Mouse (Mus musculus): ENCODE measurements around the gene Kctd13. TPM values are rescaled to one million over a fixed set of nuclear protein-coding genes. Genes with fewer than 3 reads are reported as not detected.

Kctd13 gene
- polyA plus RNA-seq, 1 experiment from 2014 or later: 6.2 TPM

DNA sequence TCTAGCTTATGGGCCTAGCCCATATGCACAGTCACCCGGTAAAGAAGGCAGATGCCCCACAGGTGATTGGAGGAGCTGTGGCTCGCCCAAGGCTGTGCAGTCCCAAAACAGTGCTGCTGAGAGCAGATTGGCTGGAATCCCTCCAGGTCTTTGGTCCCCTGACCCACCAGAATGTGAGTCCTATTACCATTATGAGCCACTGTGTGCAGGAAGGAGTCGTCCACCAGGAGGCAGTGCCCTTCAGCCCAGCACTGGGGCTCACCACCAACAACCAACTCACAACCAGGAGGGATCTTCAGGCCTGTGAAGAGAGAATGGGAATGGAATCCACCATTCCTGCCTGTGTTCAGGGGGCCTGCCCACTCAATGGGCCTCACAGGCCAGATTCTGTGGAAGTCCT, 17.9 kb downstream of the Kctd13 start:
- peaks cover 11% of the 10 kb centered on the region; the same call in 1 of the 2 replicates for H3K36me3 ChIP-seq
- H3K4me2 ChIP-seq: no peak overlapping the region
- peaks cover 18% of the 10 kb centered on the region for H3K4me1 ChIP-seq (replicated peaks)
- ATAC-seq (ENCODE audit: low read depth) (no peak), DNase-seq (no peak)
- H3K4me3 ChIP-seq (replicated peaks): no peak overlapping the region
- H3K27me3 ChIP-seq: peaks cover 31% of the 10 kb centered on the region
- no peaks in the 10 kb centered on the region for H3K9me3 ChIP-seq (replicated peaks)
- H3K9ac ChIP-seq: no peak overlapping the region
- 49% methylated on average over 3 of the region's 3 CpGs for WGBS (ENCODE audit: insufficient replicate concordance)
- no peak overlapping the region for H3K27ac ChIP-seq

GRCm38 (mm10) chr7:126948626-126949025, 19.9 kb downstream of the Kctd13 start:
- Histone ChIP-seq H3K27ac (no peak overlapping the region), H3K4me2 (no peak overlapping the region), H3K9ac (no peak overlapping the region), H3K4me1 (replicated peaks) (peaks cover 20% of the 10 kb centered on the region), H3K27me3 (peaks cover 51% of the 10 kb centered on the region), H3K4me3 (replicated peaks) (no peak overlapping the region), H3K9me3 (replicated peaks) (no peaks in the 10 kb centered on the region), H3K36me3 (peaks cover 11% of the 10 kb centered on the region; the same call in 1 of the 2 replicates)
- ATAC-seq (ENCODE audit: low read depth) (no peak), DNase-seq (no peak)
- 62% methylated on average over 10 of the region's 10 CpGs for WGBS (ENCODE audit: insufficient replicate concordance)

DNA sequence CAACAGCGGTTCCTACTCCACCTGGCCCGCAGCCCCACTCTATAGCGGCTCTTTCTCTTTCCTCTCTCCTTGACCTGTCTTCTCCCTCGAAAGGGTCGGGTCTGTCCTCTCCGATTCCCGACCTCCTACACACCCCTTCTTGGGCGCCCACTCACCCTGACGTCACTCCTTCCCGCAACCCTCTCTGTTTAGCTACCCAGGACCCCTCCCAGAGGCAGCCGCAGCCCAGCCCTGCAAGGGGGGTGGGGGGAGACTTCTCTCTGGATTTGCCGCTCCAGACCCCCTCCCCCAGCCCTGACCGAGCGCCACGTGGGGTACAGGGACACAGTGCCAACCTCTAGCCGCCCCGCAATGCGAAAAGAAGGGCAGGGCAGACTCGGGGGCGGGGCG, 20.7 kb downstream of the Kctd13 start, which contains the start of gene Asphd1:
Asphd1 (minus strand) TSS at position 180 of the 390 bp plus-strand sequence.
- H3K9me3 ChIP-seq (replicated peaks): no peaks in the 10 kb centered on the region
- peaks cover 20% of the 10 kb centered on the region for H3K4me1 ChIP-seq (replicated peaks)
- peak within 1 kb of the TSS; percentile 41; the same call in 1 of the 2 replicates for H3K9ac ChIP-seq
- peaks cover 55% of the 10 kb centered on the region for H3K27me3 ChIP-seq
- H3K36me3 ChIP-seq: peaks cover 11% of the 10 kb centered on the region; the same call in 1 of the 2 replicates
- ATAC-seq (ENCODE audit: low read depth) (0 out of 2 replicates have a peak, but pooled peaks have one; percentile 6), DNase-seq (no peak)
- WGBS (ENCODE audit: insufficient replicate concordance): 3% methylated on average over 21 of the region's 21 CpGs
- H3K27ac ChIP-seq: no peak within 1 kb of the TSS
- H3K4me2 ChIP-seq: peak within 1 kb of the TSS; percentile 83
- H3K4me3 ChIP-seq (replicated peaks): peak within 1 kb of the TSS; percentile 49

- peak within 1 kb of the TSS; percentile 83 for H3K4me2 ChIP-seq
- no peaks in the 10 kb centered on the region for H3K9me3 ChIP-seq (replicated peaks)
- H3K36me3 ChIP-seq: peaks cover 6% of the 10 kb centered on the region; the same call in 1 of the 2 replicates
- ATAC-seq (ENCODE audit: low read depth) (peak; percentile 80), DNase-seq (peak; percentile 86)
- H3K4me1 ChIP-seq (replicated peaks): peaks cover 20% of the 10 kb centered on the region
- peak within 1 kb of the TSS; percentile 49 for H3K4me3 ChIP-seq (replicated peaks)
- H3K27me3 ChIP-seq: peaks cover 55% of the 10 kb centered on the region
- 2% methylated on average over 41 of the region's 42 CpGs for WGBS (ENCODE audit: insufficient replicate concordance)
- no peak within 1 kb of the TSS for H3K27ac ChIP-seq
- peak within 1 kb of the TSS; percentile 41; the same call in 1 of the 2 replicates for H3K9ac ChIP-seq
These were observed 21.3 kb downstream of the Kctd13 start, which contains the start of gene Sez6l2 for GRCm38 (mm10) chr7:126949793-126950646. Gene Sez6l2 (plus strand): TSS chr7:126950563.

DNA sequence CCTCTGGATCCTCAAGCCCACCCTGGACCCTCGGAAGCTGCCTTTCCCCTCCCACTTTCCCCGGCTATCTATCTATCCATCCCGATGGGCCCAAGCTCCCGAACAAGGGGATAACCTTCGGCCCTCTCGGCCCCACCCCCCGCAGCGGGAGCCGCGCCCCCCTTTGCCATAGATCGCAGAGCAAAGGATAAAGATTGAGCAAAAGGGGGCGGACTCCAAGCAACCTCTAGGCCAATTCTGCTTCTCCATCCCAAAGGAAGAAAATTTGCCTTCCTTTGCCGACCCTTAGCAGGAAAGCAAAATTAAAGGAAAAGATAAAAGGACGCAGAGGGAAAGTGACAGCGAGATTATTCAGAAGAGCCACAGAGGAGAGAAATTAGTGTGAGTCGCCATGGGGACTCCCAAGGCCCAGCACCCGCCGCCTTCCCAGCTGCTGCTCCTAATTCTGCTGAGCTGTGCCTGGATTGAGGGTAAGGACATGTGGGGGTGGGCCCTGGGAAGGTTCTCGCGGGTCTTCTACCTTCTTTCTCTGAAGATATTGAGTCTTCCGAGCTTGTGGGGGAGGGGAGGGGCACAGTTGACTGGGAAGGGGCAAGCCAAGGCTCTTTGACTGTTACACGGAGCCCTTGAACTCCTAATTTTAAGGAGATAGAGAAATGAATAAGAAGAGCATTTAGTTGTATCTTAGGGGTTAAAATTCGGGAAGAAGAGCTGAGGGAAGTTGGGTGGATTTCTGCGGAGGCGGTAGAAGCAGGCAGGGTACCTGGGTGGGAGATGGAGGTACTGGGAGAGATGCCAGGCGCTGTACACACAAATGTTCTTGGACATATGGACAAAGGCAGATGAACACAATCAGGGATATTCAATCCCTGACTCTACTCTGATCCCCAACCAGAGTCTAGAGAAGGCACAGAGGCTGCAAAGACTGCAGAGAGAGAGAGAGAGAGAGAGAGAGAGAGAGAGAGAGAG, 22.3 kb downstream of the Kctd13 start:
- Histone ChIP-seq H3K27ac (no peak overlapping the region), H3K9me3 (replicated peaks) (no peaks in the 10 kb centered on the region), H3K4me1 (replicated peaks) (peaks cover 20% of the 10 kb centered on the region), H3K9ac (no peak overlapping the region), H3K4me2 (peak overlapping the region; percentile 83; the same call in 1 of the 2 replicates), H3K4me3 (replicated peaks) (0 out of 2 replicates have a peak overlapping the region, but pooled peaks have one; percentile 6), H3K27me3 (peaks cover 55% of the 10 kb centered on the region), H3K36me3 (0 out of 2 replicates have a peak, but pooled peaks cover 3% of the 10 kb centered on the region)
- no peak for DNase-seq
- no peak for ATAC-seq (ENCODE audit: low read depth)
- 8% methylated on average over 26 of the region's 26 CpGs for WGBS (ENCODE audit: insufficient replicate concordance)

GRCm38 (mm10) chr7:126951741-126952140, 23.1 kb downstream of the Kctd13 start:
- Histone ChIP-seq H3K9me3 (replicated peaks) (no peaks in the 10 kb centered on the region), H3K4me1 (replicated peaks) (peaks cover 20% of the 10 kb centered on the region), H3K9ac (no peak overlapping the region), H3K27me3 (peaks cover 55% of the 10 kb centered on the region), H3K4me2 (no peak overlapping the region), H3K4me3 (replicated peaks) (no peak overlapping the region), H3K27ac (no peak overlapping the region), H3K36me3 (0 out of 2 replicates have a peak, but pooled peaks cover 3% of the 10 kb centered on the region)
- WGBS (ENCODE audit: insufficient replicate concordance): 19% methylated on average over 4 of the region's 4 CpGs
- no peak for ATAC-seq (ENCODE audit: low read depth)
- no peak for DNase-seq

DNA sequence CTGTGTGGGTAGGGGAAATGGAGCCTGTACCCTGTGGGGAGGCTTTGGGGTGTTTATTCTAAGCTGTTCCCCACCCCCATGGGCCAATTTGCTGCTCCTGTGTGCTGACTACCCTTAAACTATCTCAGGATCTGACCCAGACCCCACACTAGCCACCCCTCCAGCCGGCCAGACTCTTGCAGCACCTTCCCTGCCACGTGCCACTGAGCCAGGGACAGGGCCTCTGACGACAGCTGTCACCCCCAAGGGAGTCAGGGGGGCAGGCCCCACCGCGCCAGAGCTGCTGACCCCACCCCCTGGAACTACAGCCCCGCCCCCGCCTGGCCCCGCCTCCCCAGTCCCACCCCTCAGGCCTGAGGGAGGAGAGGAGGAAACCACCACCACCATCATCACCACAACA, 24.0 kb downstream of the Kctd13 start:
- no peak overlapping the region for H3K27ac ChIP-seq
- no peak overlapping the region for H3K4me3 ChIP-seq (replicated peaks)
- no peak overlapping the region for H3K9ac ChIP-seq
- no peak overlapping the region for H3K4me2 ChIP-seq
- peaks cover 55% of the 10 kb centered on the region for H3K27me3 ChIP-seq
- H3K4me1 ChIP-seq (replicated peaks): peaks cover 20% of the 10 kb centered on the region
- no peaks in the 10 kb centered on the region for H3K9me3 ChIP-seq (replicated peaks)
- ATAC-seq (ENCODE audit: low read depth) (no peak), DNase-seq (no peak)
- WGBS (ENCODE audit: insufficient replicate concordance): under 1% methylated on average over 8 of the region's 8 CpGs
- H3K36me3 ChIP-seq: no peaks in the 10 kb centered on the region

DNA sequence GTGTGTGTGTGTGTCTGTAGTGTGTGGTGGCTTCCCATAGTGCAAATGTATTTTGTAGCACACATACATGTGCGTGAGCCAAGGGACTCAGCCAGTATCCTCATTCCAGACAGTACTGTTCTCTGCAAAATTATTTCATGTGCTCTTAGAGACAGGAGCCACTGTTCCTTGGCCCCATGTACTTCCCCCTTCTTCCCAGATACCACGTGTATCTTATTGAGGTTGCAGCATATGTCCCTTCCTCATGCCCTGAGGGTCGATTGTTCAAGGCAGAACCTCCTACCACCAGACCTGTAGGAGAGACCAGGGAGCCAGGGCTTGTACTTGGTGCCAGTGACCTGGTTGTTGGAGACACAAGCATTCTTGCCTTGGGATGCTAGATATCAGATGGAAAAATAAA, 26.4 kb downstream of the Kctd13 start:
- H3K4me2 ChIP-seq: no peak overlapping the region
- H3K9ac ChIP-seq: no peak overlapping the region
- H3K4me1 ChIP-seq (replicated peaks): peaks cover 11% of the 10 kb centered on the region
- H3K9me3 ChIP-seq (replicated peaks): no peaks in the 10 kb centered on the region
- H3K4me3 ChIP-seq (replicated peaks): no peak overlapping the region
- no peak overlapping the region for H3K27ac ChIP-seq
- H3K27me3 ChIP-seq: peaks cover 38% of the 10 kb centered on the region
- no peak for ATAC-seq (ENCODE audit: low read depth)
- DNase-seq: no peak
- WGBS (ENCODE audit: insufficient replicate concordance): 38% methylated on average over 3 of the region's 3 CpGs
- H3K36me3 ChIP-seq: no peaks in the 10 kb centered on the region

GRCm38 (mm10) chr7:126959780-126960179, 31.1 kb downstream of the Kctd13 start:
- no peaks in the 10 kb centered on the region for H3K36me3 ChIP-seq
- WGBS (ENCODE audit: insufficient replicate concordance): 37% methylated on average over 9 of the region's 9 CpGs
- no peaks in the 10 kb centered on the region for H3K9me3 ChIP-seq (replicated peaks)
- peaks cover 21% of the 10 kb centered on the region for H3K27me3 ChIP-seq
- H3K4me1 ChIP-seq (replicated peaks): no peaks in the 10 kb centered on the region
- H3K27ac ChIP-seq: no peak overlapping the region
- no peak overlapping the region for H3K9ac ChIP-seq
- DNase-seq (no peak), ATAC-seq (ENCODE audit: low read depth) (no peak)
- no peak overlapping the region for H3K4me3 ChIP-seq (replicated peaks)
- H3K4me2 ChIP-seq: no peak overlapping the region

DNA sequence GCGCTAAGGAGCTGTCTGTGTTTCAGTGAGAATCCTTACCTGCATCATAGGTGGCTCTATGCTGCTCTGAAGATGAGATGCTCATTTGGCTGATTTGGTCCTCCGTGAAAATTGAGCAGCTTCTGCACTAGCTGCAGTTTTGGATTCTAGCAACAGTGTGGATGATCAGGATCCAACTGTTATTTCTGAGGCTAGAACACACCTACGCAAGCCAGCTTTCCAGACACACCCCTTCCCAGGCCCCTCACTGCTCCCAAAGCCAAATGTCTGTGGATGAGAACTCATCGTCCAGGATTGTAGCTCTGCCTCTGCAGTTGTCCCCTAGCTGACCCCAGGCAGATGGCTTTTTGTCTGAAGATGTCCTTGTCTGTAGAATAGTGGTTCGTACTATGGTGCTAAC, 32.4 kb downstream of the Kctd13 start:
- Histone ChIP-seq H3K27me3 (peaks cover 21% of the 10 kb centered on the region), H3K36me3 (no peaks in the 10 kb centered on the region), H3K4me3 (replicated peaks) (no peak overlapping the region), H3K4me1 (replicated peaks) (no peaks in the 10 kb centered on the region), H3K4me2 (no peak overlapping the region), H3K9me3 (replicated peaks) (no peaks in the 10 kb centered on the region), H3K27ac (no peak overlapping the region), H3K9ac (no peak overlapping the region)
- no peak for DNase-seq
- 75% methylated on average over 5 of the region's 5 CpGs for WGBS (ENCODE audit: insufficient replicate concordance)
- ATAC-seq (ENCODE audit: low read depth): no peak

GRCm38 (mm10) chr7:126961965-126962364, 33.3 kb downstream of the Kctd13 start:
- H3K9ac ChIP-seq: no peak overlapping the region
- WGBS (ENCODE audit: insufficient replicate concordance): 71% methylated on average over 4 of the region's 4 CpGs
- no peak overlapping the region for H3K4me3 ChIP-seq (replicated peaks)
- H3K9me3 ChIP-seq (replicated peaks): no peaks in the 10 kb centered on the region
- DNase-seq (no peak), ATAC-seq (ENCODE audit: low read depth) (no peak)
- H3K27me3 ChIP-seq: peaks cover 21% of the 10 kb centered on the region
- no peak overlapping the region for H3K4me2 ChIP-seq
- H3K36me3 ChIP-seq: no peaks in the 10 kb centered on the region
- no peaks in the 10 kb centered on the region for H3K4me1 ChIP-seq (replicated peaks)
- no peak overlapping the region for H3K27ac ChIP-seq
